Mouse (Mus musculus) adrenal gland (tissue): ENCODE data around the gene Hdac7.

Source experiments
- intact Hi-C: fragments of 180-260 bp; cut with DNase I; formaldehyde crosslinking; loops from one replicate; pipeline ENCODE4 v1.15.1; 2025

Gene Hdac7

DNA sequence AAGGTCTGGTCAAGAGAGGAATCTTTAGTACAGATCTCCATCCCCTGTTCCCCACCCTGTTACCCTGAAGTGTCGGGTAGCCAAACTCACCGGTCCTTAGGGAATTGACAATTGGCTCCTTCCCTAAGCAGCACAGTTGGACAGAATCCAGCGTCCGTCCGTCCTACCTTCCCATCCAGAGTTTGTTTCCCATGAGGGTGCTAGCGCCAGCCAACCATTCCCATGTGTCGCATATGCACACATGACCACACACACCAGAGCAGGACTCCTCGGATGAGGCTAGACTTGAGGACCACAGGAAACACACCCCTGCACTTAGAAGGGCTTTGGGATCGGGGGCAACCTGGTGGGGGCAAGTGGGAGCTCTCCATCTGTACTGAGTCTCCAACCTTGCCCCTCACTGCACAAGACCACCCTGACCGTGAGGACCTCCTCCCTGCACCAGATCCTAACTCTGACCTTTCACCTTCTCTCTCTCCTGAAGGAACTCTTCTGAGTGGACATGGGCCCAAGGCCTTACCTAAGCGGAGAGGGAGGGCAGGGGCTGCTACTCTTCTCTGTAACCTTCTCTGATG is 53.1 kb downstream of the Hdac7 start:
- intact Hi-C loops: no loop called here

- intact Hi-C loops: loop anchor here (5.0 to 10.0 kb wide), 2 partner anchors 32 to 165 kb away; no protein-coding TSS in a partner anchor
These were observed 54.4 kb downstream of the Hdac7 start for GRCm38 (mm10) chr15:97789761-97790505.

DNA sequence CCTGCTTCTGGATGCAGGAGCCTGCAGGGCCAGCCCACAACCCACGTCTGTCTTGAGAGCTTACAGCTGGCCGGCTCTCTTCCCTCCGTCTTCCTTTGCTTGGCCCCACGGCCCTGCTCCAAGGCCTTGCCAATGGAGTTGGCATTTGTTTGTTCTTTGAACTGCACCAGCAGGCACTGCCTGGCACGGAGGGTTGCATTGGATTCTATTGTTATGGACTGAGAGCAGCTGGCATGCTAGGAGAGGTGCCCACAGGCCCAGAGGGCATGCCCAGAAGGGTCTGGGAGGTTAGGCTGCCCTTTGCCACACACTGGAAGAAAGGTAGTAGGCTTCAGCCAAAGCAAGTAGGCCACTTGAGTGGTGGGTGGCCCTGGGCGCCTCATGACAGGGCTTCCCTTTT is 55.5 kb downstream of the Hdac7 start:
- intact Hi-C loops: loop anchor here (5.0 to 10.0 kb wide), 2 partner anchors 33 to 166 kb away; no protein-coding TSS in a partner anchor

GRCm38 (mm10) chr15:97787799-97788667 is 56.3 kb downstream of the Hdac7 start:
- intact Hi-C loops: loop anchor here (5.0 to 10.0 kb wide), 2 partner anchors 34 to 167 kb away; no protein-coding TSS in a partner anchor

- intact Hi-C loops: loop anchor here (5.0 to 10.0 kb wide), 2 partner anchors 35 to 168 kb away; no protein-coding TSS in a partner anchor
These were observed 57.0 kb downstream of the Hdac7 start for GRCm38 (mm10) chr15:97787148-97787798.

GRCm38 (mm10) chr15:97786412-97787112 is 57.7 kb downstream of the Hdac7 start:
- intact Hi-C loops: loop anchor here (5.0 to 10.0 kb wide), 2 partner anchors 36 to 168 kb away; no protein-coding TSS in a partner anchor

DNA sequence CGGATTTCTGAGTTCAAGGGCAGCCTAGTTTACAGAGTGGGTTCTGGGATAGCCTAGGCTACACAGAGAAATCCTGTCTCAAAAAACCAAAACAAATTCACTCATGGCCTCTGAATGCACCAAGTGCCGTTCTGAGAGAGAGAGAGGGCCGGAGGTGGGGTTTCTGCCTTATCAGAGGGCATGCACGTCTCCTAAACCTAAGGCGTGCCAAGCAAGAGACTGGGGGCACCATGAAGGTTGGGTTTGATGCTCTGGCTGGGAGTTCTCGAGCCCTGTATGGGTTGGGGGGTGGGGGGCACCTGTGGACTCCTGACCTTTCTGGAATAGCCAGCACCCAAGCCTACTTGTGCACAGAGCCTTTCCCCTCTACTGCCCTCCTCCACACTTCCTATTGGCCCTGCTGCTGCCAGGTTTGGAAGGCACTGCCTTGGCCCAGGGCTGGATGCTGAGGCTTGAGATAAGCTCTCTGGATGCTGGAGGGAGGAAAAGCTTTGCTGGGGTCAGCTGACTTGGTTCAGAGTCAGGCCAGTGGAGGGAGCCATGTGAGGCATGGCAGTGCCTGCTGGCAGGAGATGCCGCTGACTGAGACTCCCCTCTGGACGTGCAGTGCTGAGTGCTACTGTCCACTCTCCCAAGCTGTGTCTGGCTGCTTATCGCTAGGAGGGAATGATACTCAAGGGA is 58.4 kb downstream of the Hdac7 start:
- intact Hi-C loops: loop anchor here (5.0 to 10.0 kb wide), 2 partner anchors 36 to 169 kb away; no protein-coding TSS in a partner anchor

DNA sequence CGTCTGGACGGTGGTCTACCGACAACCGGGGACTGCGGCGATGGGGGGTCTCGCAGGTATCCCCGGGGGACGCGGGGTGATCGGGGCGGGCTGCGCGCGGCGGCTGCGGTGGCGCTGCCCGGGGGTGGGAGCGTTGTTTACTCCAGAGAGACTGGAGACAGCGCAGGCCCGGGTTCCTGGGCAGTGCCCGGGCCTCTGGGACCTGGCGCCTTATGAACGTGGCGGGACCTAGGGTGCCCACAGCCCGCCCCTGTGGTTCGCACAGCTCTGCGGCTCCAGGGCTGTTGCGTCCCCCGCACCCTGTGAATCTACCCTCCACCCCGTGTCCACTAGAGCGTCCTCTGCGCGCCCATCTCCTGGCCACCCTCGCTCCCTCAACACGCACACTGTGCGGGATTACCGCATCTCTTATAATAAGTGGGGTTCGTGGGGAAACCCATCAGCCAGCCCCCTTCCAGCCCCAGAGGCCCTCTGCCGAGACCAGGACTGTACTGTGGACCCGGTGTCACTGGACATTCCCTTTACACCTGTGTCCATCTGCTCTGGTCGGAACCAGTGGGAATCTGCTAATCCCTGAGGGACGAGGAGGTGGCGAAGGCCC is 59.6 kb downstream of the Hdac7 start:
- intact Hi-C loops: loop anchor here (5.0 to 10.0 kb wide), 3 partner anchors 38 to 170 kb away; no protein-coding TSS in a partner anchor

GRCm38 (mm10) chr15:97784092-97784559 is 60.2 kb downstream of the Hdac7 start:
- intact Hi-C loops: loop anchor here (5.0 to 10.0 kb wide), 2 partner anchors 112 to 171 kb away; no protein-coding TSS in a partner anchor

DNA sequence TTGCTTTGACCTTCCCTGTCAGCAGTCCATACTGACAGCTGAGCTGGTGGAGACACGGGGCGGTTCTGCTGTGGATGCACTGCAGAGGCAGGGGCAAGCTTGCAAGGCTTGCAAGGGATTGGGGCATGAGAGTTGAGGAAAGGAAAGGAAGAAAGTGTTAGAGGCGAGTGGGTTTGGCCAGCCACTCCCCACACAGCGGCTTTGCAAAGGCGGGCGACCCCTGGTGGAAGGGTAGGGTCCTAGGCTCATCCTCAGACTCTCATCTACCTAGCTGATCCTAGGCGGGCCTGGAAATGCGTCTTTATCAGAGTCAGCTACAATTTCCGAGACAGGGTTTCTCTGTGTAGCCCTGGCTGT is 61.6 kb downstream of the Hdac7 start:
- intact Hi-C loops: loop anchor here (1.0 to 10.0 kb wide), 3 partner anchors 68 to 172 kb away; no protein-coding TSS in a partner anchor

GRCm38 (mm10) chr15:97781961-97782748 is 62.1 kb downstream of the Hdac7 start:
- intact Hi-C loops: loop anchor here (5.0 to 10.0 kb wide), 2 partner anchors 110 to 173 kb away; no protein-coding TSS in a partner anchor

DNA sequence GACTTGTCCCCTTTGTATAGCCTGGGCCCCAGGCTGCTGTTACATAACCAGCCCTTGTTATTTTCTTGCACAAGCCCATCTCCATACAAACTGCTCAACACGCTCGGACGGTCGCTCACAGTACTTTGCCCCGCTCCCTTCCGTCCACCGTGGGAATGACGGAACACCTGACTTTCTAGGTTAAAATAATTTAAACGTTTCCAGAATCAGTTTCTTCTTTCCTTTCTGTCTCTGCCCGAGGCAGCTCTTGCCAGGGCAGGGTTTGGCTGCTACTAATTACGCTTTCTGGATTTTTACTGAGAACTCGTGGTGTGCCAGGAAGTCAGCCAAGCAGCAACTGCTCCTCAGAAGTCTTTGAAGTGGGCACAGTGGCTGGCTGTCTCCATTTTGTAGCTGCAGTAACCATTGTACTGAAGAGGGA is 63.7 kb downstream of the Hdac7 start:
- intact Hi-C loops: loop anchor here (5.0 to 10.0 kb wide), 2 partner anchors 108 to 174 kb away; no protein-coding TSS in a partner anchor

DNA sequence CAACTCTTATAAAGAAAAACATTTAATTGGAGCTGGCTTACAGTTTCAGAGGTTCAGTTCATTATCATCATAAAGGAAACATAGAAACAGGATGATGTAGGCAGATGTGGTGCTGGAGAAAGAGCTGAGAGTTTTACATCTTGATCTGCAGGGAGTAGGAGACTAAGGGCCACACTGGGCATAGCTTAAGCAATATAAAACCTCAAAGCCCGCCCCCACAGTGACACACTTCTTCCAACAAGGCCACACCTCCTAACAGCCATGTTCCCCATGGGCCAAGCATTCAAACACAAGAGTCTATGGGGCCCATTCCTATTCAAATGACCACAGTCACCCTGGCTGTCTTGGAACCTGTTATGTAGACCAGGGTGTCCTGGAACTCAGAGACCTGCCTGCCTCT is 64.7 kb downstream of the Hdac7 start:
- intact Hi-C loops: no loop called here

DNA sequence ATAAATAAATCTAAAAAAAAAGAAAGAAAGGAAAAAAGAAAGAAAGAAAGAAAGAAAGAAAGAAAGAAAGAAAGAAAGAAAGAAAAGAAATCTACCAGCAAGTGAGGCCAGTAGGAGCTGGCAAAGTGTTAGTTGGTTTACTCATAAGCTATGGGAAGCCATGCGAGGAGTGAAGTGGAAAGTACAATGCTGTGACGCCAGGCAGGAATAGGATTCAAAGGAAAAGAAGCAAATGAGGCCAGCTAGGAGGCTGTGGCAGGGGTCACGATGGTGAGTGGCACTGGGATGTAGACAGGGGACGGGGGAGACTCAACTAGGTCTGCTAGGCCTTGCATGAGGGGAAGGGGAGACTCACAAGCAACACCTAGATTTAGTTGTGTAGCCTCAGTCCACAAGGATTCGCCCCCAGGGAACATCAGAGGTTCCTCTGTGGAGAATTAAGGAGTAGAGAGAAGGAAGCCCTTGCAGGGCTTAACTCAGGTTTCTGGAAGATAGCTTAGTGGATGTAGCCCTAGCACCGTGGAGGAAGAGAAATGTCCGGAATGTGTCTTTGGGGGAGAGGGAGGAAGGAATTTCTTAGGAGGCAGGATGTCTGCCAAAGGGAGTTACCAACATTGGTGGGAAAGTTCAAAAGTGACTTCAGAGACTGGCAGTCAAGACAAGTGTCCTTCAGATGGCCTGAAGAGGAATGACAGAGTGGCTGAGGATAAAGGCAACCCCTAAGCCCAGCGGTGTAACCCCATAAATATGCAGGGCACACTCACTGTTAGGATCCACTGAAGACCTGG is 65.8 kb downstream of the Hdac7 start, which contains the start of gene Slc48a1:
Slc48a1 (plus strand) TSS at position 210 of the 788 bp plus-strand sequence.
- intact Hi-C loops: no loop called here

- intact Hi-C loops: loop anchor here (1.0 kb wide), 1 partner anchor 60 kb away; no protein-coding TSS in a partner anchor
These were observed 67.4 kb downstream of the Hdac7 start for GRCm38 (mm10) chr15:97776919-97777318.

- intact Hi-C loops: loop anchor here (1.0 kb wide), 1 partner anchor 59 kb away; no protein-coding TSS in a partner anchor
These were observed 67.8 kb downstream of the Hdac7 start for GRCm38 (mm10) chr15:97776514-97776913.

DNA sequence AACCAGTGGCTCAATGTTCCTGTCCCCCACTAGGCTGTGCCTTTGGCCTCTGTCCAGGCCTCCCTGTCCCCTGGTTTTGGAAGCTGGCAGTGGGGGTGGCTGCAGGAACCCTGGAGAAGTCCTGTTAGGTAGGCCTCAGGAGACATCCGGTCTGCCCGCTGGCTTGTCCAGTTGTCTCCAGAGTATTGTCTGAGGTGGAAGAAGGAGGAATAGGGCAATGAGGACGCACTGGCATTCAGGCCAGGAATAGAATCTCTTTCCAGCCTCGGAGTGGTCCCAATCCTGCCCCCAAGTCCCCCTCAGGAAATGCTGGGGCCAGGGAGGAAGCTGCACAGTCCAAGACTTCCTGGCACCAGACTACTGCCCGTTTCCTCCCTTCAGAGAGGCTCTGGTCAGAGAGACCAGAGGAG is 70.3 kb downstream of the Hdac7 start:
- intact Hi-C loops: no loop called here
